Mouse (Mus musculus) thymus, postnatal 4 days (tissue): ENCODE data around the gene Tapbp.

ENCODE experiments used
- DNase-seq: peaks from one replicate; pipeline ENCODE4 v3.0.0; 2021

Tapbp gene

DNA sequence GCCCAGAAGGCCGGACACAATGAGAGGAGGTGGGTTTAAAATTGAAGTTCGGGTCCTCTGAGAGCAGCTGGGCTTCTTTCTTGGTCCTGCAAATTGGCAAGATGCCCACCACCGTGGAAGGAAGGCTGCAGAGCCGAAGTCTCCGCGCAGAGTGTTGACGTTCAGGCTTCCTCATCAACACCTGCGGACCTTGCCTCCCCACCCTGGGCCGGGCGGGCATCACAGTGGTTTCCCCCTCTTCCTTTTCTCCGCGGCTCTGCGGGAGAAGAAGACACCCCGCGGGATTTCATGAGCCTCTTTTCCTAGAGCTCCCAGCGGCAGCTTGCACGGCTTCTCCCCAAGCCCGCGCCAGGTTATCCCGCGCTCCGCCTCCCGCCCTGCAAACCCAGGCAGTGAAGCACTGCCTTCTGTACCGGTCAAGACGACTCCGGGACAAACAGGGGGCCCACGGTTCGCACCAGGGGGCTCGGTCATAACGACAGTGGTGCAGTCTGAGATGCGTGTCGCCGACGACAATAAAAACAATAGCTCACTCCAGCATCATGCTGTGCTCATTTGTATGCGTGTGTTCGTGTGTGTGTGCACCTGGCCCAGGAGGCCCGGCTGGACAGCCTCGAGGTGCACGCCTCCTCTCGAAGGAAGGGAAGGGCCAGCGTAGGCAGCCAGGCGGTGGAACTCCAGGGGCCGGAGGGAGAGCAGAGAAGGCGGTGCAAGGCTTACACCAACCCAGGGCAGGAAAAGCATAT, 7.2 kb upstream of the Tapbp start:
- DNase-seq: peak; percentile 65

DNA sequence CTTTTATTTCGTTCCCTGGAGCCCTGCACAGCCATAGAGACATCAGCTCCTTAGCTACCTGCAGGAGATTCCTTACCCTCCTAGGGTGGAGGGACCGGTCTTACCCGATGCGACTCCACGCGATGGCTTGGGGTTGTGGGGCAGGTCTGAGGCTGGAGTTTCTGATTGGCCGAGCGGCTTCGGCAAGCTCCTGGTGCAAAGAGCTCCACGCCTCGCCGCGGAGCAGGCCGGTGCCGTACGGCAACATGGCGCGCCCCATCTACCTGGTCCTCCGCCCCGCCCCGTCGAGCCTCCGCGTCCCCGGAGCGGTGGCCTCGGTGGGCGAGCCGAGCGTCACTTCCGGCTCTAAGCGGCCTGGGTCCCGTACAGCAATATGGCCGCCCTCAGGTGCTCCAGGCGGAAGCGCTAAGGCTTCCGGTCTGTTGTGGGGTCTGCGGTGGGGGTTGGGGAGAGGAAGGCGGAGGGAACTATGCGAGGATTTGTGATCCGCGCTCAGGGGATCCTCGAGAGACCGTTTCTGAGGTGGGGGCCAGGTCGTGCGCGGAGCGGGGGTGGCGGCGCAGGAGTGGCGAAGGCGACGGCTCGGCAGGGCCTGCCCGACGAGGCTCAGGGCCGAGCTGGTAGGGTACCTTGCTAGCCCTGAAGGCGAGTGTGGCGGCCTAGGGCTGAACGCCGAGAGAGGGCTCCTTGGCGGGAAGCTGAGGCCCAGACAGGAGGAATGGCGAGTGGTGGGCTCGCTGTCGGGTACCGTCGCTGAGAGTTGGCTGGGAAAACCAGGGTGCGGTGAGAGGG, 6.4 kb upstream of the Tapbp start, which contains the start of gene Daxx:
Daxx (plus strand) TSS at position 338 of the 792 bp plus-strand sequence.
- DNase-seq: peak; percentile 99

DNA sequence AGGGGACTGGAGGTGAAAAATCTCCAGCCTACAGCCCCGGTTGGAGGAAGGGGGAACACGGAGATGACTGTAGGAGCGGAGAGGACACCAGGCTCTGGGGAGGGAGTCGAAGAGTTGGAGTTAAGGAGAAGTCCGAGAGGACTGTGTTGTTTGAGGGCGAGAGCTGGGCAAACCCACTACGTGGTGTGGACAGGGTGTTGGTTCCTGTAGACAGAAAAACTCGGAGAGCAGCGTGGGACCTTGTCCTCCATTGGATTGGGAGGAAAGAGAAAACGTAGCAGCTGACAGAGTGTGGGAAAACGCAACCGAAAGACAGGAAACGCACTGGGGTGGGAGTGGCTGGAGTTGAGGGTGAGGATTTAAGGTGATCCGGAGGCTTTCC, 5.8 kb upstream of the Tapbp start:
- peak; percentile 56 for DNase-seq

DNA sequence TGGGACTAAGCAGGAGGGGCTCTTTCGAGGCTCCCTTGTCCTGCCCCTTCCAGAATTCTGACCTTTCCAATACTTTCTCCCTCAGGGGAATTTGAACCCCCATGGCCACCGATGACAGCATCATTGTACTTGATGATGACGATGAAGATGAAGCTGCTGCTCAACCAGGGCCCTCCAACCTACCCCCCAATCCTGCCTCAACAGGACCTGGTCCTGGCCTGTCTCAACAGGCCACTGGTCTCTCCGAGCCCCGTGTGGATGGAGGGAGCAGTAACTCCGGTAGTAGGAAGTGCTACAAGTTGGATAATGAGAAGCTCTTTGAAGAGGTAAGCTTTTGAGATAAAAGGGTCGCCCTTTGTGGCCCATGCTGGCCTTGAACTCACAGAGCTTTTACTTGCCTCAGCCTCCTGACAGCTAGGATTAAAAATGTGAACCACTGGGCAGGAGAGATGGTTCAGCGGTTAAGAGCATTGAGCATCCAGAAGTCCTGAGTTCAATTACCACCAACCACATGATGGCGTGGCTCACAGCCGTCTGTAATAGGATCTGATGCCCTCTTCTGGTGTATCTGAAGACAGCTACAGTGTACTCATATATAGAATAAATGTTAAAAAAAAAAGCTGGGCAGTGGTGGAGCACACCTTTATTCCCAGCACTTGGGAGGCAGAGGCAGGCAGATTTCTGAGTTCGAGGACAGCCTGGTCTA, 5.2 kb upstream of the Tapbp start:
- DNase-seq: peak; percentile 32

DNA sequence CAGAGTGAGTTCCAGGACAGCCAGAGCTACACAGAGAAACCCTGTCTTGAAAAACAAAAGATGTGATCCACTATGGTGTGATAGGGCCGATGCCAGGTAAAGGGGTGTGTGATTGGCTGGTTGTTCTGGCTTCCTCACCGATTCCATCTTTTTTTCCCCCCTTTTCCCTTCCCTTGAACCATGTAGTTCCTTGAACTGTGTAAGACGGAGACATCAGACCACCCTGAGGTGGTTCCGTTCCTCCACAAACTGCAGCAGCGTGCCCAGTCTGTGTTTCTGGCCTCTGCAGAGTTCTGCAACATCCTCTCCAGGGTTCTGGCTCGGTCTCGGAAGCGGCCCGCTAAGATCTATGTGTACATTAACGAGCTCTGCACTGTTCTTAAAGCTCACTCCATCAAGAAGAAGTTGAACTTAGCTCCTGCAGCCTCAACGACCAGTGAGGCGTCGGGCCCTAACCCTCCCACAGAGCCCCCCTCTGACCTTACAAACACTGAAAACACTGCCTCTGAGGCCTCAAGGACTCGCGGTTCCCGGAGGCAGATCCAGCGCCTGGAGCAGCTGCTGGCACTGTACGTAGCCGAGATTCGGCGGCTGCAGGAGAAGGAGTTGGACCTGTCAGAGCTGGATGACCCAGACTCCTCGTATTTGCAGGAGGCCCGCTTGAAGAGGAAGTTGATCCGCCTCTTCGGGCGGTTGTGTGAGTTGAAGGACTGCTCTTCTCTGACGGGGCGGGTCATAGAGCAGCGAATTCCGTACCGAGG, 4.5 kb upstream of the Tapbp start:
- DNase-seq: no peak

DNA sequence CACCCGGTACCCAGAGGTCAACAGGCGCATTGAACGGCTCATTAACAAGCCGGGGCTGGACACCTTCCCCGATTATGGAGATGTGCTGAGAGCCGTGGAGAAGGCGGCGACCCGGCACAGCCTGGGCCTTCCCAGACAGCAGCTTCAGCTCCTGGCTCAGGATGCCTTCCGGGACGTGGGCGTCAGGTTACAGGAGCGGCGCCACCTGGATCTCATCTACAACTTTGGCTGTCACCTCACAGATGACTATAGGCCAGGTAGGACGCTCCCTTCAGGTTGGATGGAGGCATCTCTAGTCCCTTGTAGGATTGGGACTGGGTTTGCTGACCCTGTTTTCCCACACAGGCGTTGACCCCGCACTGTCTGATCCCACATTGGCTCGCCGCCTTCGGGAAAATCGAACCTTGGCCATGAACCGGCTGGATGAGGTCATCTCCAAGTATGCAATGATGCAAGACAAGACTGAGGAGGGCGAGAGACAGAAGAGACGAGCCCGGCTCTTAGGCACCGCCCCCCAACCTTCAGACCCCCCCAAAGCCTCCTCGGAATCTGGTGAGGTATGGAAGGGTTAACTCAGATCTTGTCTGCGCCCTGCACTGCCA, 3.8 kb upstream of the Tapbp start:
- peak; percentile 18 for DNase-seq

DNA sequence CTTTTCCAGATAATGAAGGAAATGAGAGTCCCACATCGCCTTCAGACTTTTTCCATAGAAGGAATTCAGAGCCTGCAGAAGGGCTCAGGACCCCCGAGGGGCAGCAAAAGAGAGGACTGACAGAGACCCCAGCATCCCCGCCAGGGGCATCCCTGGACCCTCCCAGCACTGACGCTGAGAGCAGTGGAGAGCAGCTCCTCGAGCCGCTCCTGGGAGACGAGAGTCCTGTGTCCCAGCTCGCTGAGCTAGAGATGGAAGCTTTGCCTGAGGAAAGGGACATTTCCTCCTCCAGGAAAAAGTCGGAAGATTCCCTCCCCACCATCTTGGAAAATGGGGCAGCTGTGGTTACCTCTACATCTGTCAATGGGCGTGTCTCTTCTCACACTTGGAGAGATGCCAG, 2.4 kb upstream of the Tapbp start:
- DNase-seq: no peak

DNA sequence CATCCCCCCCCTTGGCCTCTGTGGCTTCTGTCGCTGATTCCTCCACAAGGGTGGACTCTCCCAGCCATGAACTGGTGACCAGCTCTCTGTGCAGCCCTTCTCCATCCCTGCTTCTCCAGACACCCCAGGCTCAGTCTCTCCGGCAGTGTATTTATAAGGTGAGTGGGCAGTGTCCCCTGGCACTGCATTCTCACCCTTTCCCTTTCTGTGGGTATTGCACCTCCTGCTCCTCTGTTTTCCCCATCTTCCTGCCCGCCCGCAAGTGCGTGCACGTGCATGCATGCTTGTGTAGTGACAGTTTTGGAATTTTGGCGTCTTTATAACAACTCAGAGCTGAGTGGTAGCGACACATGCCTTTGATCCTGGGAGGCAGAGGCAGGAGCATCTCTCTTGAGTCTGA, 1.8 kb upstream of the Tapbp start:
- peak; percentile 7 for DNase-seq

DNA sequence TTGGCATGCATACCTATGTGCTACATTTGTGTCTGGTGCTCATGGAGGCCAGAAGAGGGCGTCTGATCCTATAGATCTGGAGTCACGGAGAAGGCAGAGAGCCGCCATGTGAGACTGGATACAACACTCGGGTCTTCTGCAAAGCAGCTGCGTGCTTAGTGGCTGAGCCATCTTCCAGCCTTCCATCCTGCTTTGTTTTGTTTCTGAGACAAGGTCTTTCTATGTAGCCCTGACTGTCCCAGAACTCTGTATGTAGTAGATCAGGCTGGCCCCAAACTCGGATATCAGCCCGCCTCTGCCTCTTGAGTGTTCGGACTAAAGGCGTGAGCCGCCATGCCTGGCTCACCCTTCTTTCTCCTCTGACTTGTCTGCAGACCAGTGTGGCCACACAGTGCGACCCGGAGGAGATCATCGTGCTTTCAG, 719 bp upstream of the Tapbp start:
- peak; percentile 33 for DNase-seq

DNA sequence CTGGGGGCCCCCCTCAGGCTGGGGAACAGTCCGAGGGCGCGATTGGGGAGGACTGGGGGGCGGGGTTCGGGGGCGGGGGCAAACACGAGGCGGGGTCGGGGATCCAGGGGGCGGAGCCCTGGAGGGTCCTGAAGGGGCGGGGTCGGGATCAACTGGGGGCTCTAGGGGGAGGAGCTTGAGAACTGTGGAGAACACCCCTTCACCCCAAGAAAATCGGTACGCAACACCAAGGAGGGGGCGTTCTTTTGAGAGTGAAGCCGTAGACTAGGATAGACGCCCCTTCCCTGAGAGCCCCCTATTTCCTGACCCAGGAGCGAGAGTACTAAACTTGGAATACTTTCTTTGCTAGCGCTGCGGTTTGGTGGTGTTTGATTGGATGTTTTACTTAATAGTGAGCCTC, 595 bp downstream of the Tapbp start:
- peak; percentile 91 for DNase-seq

DNA sequence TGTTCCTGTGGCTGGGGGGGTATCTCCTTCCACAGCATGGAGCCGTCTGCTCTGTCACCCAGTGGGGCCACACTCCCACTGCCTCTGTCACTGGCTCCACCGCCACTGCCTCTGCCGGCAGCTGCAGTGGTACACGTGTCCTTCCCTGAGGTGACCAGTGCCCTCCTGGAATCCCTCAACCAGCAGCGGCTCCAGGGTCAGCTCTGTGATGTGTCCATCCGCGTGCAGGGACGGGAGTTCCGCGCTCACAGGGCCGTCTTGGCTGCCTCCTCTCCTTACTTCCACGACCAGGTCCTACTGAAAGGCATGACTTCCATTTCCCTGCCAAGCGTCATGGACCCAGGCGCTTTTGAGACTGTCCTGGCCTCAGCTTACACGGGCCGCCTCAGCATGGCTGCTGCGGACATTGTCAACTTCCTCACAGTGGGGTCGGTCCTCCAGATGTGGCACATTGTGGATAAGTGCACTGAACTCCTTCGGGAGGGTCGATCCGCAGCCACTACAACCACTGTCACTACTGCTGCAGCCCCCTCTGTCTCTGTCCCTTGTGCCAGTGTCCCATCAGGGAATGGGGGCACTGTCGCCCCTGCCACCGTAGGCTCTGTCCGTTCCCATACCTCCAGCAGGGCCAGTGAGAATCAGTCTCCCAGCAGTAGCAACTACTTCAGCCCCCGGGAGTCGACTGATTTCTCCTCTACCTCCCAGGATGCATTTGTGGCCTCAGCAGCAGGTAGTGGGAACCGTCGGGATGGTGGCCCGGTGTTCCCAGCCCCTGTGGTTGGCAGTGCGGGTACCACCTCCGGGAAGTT, 1.4 kb downstream of the Tapbp start:
- DNase-seq: peak; percentile 33

DNA sequence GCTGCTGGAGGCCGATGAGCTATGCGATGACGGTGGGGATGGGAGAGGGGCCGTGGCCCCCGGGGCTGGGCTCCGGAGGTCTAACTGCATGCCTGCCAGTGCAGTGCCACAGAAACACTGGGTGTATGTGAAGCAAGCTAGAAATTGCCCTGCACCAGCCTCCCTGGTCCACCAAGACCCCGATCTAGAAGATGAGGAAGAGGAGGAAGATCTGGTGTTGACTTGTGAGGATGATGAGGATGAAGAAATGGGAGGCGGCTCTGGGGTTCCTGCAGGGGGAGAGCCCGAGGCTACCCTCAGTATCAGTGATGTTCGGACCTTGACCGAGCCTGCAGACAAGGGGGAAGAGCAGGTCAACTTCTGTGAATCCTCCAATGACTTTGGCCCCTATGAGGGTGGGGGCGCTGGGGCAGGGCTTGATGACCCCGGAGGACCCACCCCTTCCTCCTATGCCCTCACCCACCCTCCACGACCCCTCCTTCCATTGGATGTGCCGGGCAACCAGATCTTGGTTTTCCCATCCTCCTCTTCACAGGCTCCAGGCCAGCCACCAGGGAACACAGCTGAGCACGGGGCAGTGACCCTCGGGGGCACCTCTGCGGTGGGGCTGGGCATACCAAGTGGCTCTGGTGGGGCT, 2.1 kb downstream of the Tapbp start:
- peak; percentile 23 for DNase-seq

DNA sequence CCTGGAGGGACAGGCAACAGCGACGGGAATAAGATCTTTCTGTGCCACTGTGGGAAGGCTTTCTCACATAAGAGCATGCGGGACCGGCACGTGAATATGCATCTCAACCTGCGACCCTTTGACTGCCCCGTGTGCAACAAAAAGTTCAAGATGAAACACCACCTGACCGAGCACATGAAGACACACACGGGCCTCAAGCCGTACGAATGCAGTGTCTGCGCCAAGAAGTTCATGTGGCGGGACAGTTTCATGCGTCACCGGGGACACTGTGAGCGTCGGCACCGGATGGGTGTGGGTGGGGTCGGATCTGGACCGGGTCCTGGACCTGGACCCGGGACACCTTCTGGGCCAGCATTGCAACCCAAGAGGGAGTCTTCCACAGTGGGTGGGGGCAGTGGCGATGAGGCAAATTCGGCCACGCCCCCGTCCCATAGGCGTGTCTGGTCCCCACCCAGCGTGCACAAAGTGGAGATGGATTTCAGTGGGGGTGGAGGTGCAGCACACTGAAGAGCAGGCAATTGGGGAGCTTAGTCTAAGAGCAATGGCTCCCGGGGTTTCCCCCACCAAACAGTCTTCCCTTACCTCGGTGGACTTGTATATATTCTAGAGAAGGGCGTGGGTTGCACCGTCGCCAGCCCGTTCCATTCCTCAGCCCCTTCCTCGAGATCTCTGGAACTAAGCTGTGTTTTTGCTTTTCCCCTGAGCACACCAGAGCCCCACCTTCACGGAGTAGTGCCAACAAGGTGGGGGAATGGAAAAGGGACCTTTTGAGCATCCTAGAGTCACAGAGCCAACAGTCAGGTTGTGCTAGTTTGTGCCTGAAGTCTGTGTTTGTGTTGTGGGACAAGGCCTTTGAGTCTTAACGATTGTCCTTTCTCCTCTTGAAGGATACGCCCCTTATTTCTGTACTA, 2.8 kb downstream of the Tapbp start:
- peak; percentile 51 for DNase-seq

DNA sequence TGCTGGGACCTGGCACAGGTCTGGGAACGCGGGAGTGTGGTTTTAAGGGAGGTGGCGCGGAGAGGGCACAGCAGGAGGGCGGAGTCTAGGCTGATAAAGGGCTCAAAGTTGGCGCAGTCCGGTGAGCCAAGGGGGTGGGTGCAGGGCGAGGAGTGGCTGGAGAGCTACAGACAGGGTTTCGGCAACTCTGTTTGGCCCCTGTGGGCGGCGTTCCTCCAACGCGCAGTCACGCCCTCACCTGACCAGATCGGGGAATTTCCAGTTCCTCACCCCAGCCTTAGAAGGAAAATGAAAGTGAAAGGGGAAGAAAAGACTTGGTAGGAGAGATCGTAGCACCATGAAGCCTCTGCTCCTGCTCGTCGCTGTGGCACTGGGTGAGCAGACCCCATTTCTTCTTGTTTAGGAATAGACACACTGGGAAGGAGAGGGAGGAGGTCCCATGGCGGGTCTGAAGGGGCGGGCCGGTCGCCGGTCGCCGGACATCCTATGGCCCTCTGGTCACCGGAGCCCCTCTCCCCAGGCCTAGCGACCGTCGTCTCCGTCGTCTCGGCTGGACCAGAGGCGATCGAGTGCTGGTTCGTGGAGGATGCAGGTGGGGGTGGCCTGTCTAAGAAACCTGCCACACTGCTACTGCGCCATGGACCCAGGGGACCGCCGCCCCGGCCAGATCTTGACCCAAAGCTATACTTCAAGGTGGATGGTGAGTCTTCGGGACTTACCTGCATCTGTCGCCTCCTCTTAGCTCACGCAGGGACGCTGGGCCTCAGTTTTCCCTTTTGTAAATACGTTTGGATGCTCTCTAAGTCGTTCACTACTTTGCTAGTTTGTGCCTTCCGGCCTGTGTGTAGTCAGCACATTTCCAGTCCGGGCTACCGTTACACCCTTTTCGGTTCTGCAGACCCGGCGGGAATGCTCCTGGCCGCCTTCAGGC, 3.9 kb downstream of the Tapbp start:
- DNase-seq: peak; percentile 79

DNA sequence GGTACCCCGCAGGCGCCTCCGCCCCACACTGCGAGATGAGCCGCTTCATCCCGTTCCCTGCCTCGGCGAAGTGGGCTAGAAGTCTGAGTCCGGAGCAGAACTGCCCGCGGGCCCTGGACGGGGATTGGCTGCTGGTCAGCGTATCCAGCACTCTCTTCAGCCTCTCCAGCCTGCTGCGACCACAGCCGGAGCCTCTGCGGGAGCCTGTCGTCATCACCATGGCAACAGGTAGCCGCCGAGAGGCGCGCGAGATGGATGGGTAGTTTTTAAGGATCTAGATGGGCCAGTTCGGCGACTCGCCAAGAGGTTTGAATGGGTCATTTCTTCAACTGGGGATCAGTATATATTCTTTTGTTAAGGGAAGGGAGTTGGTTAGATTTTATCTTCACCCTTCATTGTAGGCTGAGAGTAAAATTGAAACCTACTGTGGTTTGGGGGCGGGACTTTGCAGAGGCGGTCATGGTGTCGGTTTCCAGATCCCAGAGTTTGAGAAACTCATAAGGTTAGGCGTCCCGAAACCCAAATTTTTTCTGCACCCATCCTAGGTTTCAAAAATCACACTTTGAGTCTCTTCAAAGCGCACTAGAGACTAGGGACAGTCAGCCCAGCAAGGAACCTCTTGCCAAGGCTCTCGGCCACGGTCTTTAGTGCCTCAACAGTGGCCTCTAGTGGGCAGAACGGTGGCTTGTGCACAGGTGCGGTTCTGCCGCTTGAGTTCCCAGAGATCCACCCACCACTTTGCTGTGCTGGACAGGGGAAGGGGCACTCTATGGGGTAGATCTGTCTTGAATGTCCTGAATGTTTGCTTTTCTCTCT, 4.8 kb downstream of the Tapbp start:
- DNase-seq: peak; percentile 94

DNA sequence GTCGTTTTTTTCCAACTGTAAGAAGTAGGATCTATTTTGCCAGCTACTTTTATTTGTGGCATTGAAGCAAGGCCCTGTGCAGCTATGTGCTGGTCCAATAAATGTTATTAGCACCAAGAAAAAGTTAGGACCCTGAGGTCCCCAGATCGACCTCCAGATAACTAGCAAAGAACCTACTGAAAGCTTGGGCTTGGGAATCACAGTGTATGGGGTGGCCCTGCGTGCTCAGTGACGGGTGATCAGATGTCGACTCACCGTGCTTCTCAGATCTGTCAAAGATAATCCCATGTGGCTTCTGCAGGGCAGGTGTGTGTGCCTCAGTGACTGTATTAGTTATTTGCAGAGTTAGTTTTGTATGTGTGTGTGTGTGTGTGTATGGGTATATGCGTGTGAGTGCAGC, 5.7 kb downstream of the Tapbp start:
- no peak for DNase-seq

DNA sequence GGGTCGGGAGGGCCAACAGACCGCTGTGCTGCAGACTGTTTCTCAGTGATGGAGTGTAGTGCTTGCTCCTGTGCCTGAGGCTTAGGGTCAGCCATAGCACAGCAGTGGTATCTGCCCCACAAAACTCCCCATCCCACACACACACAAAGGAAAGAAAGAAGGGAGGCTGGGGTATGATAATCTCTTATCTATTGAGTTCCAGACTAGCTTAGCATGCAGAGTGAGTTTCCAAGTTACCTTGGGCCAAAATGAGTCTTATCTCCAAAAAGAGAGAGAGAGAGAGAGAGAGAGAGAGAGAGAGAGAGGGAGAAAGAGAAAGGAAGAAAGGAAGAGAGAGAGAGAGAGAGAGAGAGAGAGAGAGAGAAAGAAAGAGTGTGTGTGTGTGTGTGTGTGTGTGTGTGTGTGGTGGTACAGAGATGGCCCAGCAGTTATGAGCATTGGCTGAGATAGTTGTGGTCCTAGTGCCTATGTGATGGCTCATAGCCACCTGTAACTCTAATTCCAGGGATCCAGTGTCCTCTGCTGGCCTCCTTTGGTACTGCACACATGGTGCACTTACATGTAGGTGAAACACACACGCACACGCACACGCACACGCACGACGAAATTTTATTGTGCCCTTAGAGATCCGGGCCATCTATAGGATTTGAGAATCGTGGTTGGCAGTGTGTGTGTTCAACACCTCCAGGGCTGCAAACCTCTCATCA, 9.0 kb downstream of the Tapbp start:
- peak; percentile 81 for DNase-seq
